Comparison of ENCODE assay signal across 13 mouse cellular contexts in the genomic region with DNA sequence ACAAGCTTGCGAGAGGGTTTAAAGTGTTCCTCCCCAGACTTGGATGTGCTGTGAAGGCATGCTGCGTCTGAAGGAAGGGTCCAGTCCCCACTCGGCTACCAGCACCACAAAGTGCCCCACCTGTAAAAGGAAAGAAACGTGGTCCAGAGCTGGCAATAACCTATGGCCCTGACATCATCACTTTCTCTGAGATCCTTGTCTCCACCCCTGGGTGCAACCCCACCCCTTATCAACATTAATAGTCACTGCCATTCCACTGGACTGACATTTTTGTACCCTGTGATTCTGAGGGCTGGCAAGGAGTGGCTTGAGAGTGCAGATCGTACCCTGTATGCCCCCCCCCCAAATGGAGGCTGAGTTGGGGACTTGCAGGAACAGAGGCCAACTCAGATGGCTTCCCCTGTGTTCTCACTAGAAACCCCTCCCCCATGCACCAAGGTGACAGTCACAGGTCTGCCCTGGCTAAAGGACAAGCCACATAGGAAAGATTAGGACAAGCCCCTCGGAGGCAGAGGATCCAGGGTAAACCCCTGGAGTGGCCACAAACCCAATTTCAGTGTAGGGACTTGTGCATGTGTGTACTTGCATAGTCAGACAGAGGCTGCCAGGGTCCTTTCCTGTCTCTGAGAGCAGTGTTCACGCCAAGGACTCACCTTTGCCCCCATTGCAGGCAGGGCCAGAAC. TPM values are rescaled to one million over a fixed set of nuclear protein-coding genes. Genes with fewer than 3 reads are reported as not detected.
DNase-seq lines count a peak whose midpoint lies in the region; ATAC-seq lines count a peak whose summit lies in the region.
"Had no signal": no experiment of that assay in that cellular context is flagged by ENCODE, and none has a peak within 500 bp of the region (broad histone marks: within the 10 kb centered on the region; RNA-seq: fewer than 3 reads in every experiment).

No protein-coding gene starts in this region.

- WGBS in forebrain, embryonic 12.5 days = 52% methylated on average over 7 of the region's 7 CpGs
- 62% methylated on average over 7 of the region's 7 CpGs for WGBS in forebrain, embryonic 15.5 days
- WGBS in kidney, embryonic 16.5 days = 58% methylated on average over 7 of the region's 7 CpGs
- 56% methylated on average over 7 of the region's 7 CpGs for WGBS in embryonic facial prominence, embryonic 12.5 days
- 64% methylated on average over 7 of the region's 7 CpGs for WGBS in midbrain, embryonic 13.5 days

- H3K36me3 ChIP-seq in forebrain, embryonic 12.5 days (replicated peaks) = no peaks in the 10 kb centered on the region
- H3K36me3 ChIP-seq in forebrain, embryonic 15.5 days = no peaks in the 10 kb centered on the region
- no peaks in the 10 kb centered on the region for H3K36me3 ChIP-seq in kidney, embryonic 16.5 days (ENCODE audit: insufficient read depth, low read length)
- no peaks in the 10 kb centered on the region for H3K36me3 ChIP-seq in embryonic facial prominence, embryonic 12.5 days
- H3K36me3 ChIP-seq in midbrain, embryonic 13.5 days = no peaks in the 10 kb centered on the region

- H3K27me3 ChIP-seq in forebrain, embryonic 12.5 days = no peaks in the 10 kb centered on the region
- H3K27me3 ChIP-seq in forebrain, embryonic 15.5 days = no peaks in the 10 kb centered on the region
- no peaks in the 10 kb centered on the region for H3K27me3 ChIP-seq in kidney, embryonic 16.5 days (ENCODE audit: insufficient read depth, low read length)
- H3K27me3 ChIP-seq in embryonic facial prominence, embryonic 12.5 days = no peaks in the 10 kb centered on the region
- H3K27me3 ChIP-seq in midbrain, embryonic 13.5 days = no peaks in the 10 kb centered on the region
- H3K27me3 ChIP-seq: Patski had no signal

- no peak for ATAC-seq in forebrain, embryonic 12.5 days (ENCODE audit: low FRiP score)
- no peak for ATAC-seq in forebrain, embryonic 15.5 days (replicated peaks)
- no peak for ATAC-seq in kidney, embryonic 16.5 days (ENCODE audit: low FRiP score, low TSS enrichment)
- ATAC-seq in embryonic facial prominence, embryonic 12.5 days (ENCODE audit: insufficient number of reproducible peaks, insufficient read depth, low FRiP score, low TSS enrichment) = no peak
- ATAC-seq in midbrain, embryonic 13.5 days = 0 out of 2 replicates have a peak, but pooled peaks have one; percentile 18
- ATAC-seq in frontal cortex, adult (ENCODE audit: low TSS enrichment) = no peak

- no peak overlapping the region for H3K27ac ChIP-seq in forebrain, embryonic 12.5 days
- H3K27ac ChIP-seq in forebrain, embryonic 15.5 days (replicated peaks) = no peak overlapping the region
- H3K27ac ChIP-seq in kidney, embryonic 16.5 days (ENCODE audit: low read length) = peak overlapping the region; percentile 56
- H3K27ac ChIP-seq in embryonic facial prominence, embryonic 12.5 days = no peak overlapping the region
- H3K27ac ChIP-seq in midbrain, embryonic 13.5 days = no peak overlapping the region

- no peaks in the 10 kb centered on the region for H3K9me3 ChIP-seq in forebrain, embryonic 12.5 days
- no peaks in the 10 kb centered on the region for H3K9me3 ChIP-seq in forebrain, embryonic 15.5 days
- no peaks in the 10 kb centered on the region for H3K9me3 ChIP-seq in kidney, embryonic 16.5 days (ENCODE audit: low read length)
- H3K9me3 ChIP-seq in embryonic facial prominence, embryonic 12.5 days = no peaks in the 10 kb centered on the region
- no peaks in the 10 kb centered on the region for H3K9me3 ChIP-seq in midbrain, embryonic 13.5 days

- peaks cover 15% of the 10 kb centered on the region for H3K4me1 ChIP-seq in forebrain, embryonic 12.5 days
- peaks cover 12% of the 10 kb centered on the region for H3K4me1 ChIP-seq in forebrain, embryonic 15.5 days
- peaks cover 35% of the 10 kb centered on the region for H3K4me1 ChIP-seq in kidney, embryonic 16.5 days (ENCODE audit: insufficient read depth, low read length)
- peaks cover 24% of the 10 kb centered on the region for H3K4me1 ChIP-seq in embryonic facial prominence, embryonic 12.5 days
- peaks cover 23% of the 10 kb centered on the region for H3K4me1 ChIP-seq in midbrain, embryonic 13.5 days (replicated peaks)

- intact Hi-C loops in gastrocnemius, postnatal 14 days (cut with DNase I; ENCODE audit: low total_unique reads) = no loop called here

- H3K9ac ChIP-seq in forebrain, embryonic 12.5 days = peak overlapping the region; percentile 12; the same call in 1 of the 2 replicates
- no peak overlapping the region for H3K9ac ChIP-seq in forebrain, embryonic 15.5 days (replicated peaks)
- no peak overlapping the region for H3K9ac ChIP-seq in kidney, embryonic 16.5 days (replicated peaks; ENCODE audit: low read length)
- 0 out of 2 replicates have a peak overlapping the region, but pooled peaks have one; percentile 3 for H3K9ac ChIP-seq in embryonic facial prominence, embryonic 12.5 days
- no peak overlapping the region for H3K9ac ChIP-seq in midbrain, embryonic 13.5 days (replicated peaks)

- DNase-seq in kidney, adult 9 months = no peak
- DNase-seq in gastrocnemius, postnatal 14 days = no peak
- DNase-seq: B cell, adult 2 months; cerebellum, postnatal 10 days had no signal

- 0 out of 2 replicates have a peak overlapping the region, but pooled peaks have one; percentile 21 for H3K4me2 ChIP-seq in forebrain, embryonic 12.5 days
- H3K4me2 ChIP-seq in forebrain, embryonic 15.5 days (replicated peaks) = no peak overlapping the region
- H3K4me2 ChIP-seq in kidney, embryonic 16.5 days (replicated peaks; ENCODE audit: low read depth, low read length) = peak overlapping the region; percentile 32
- H3K4me2 ChIP-seq in embryonic facial prominence, embryonic 12.5 days (replicated peaks) = 0 out of 2 replicates have a peak overlapping the region, but pooled peaks have one; percentile 17
- H3K4me2 ChIP-seq in midbrain, embryonic 13.5 days (replicated peaks) = no peak overlapping the region

- H3K4me3 ChIP-seq in forebrain, embryonic 12.5 days (replicated peaks) = no peak overlapping the region
- no peak overlapping the region for H3K4me3 ChIP-seq in forebrain, embryonic 15.5 days
- H3K4me3 ChIP-seq in kidney, embryonic 16.5 days (ENCODE audit: low read length) = no peak overlapping the region
- no peak overlapping the region for H3K4me3 ChIP-seq in embryonic facial prominence, embryonic 12.5 days
- no peak overlapping the region for H3K4me3 ChIP-seq in midbrain, embryonic 13.5 days (replicated peaks)

RNA-seq across cellular contexts. Expression of gene Cx3cl1, which starts 9.5 kb away (rescaled TPM):
- polyA plus RNA-seq in forebrain, embryonic 12.5 days (2016; fragmentation: Nextera tagmentation; extraction: Ambion mirVana) = 8.3 and 9.4 TPM in 2 replicates
- 15.2 and 17.3 TPM in 2 replicates for polyA plus RNA-seq in forebrain, embryonic 15.5 days (2015; fragmentation: Nextera tagmentation; extraction: Ambion mirVana)
- 12.8 and 14.0 TPM in 2 replicates for polyA plus RNA-seq in kidney, embryonic 16.5 days (2015; fragmentation: Nextera tagmentation; extraction: Ambion mirVana)
- 4.6 and 5.3 TPM in 2 replicates for polyA plus RNA-seq in embryonic facial prominence, embryonic 12.5 days (2016; fragmentation: Nextera tagmentation; extraction: Ambion mirVana)
- 14.2 and 14.5 TPM in 2 replicates for polyA plus RNA-seq in midbrain, embryonic 13.5 days (2015; fragmentation: Nextera tagmentation; extraction: Ambion mirVana)
- total RNA-seq in gastrocnemius, postnatal 14 days (2021) = under 1 TPM; 0.82 to 0.96 TPM

RNA-seq across cellular contexts. Expression of gene Ccl17, which starts 29.0 kb away (rescaled TPM):
- polyA plus RNA-seq in forebrain, embryonic 12.5 days (2016; fragmentation: Nextera tagmentation; extraction: Ambion mirVana) = 0.56 TPM in 1 of 2 replicates, not detected in the other
- 0.82 and 0.87 TPM in 2 replicates for polyA plus RNA-seq in forebrain, embryonic 15.5 days (2015; fragmentation: Nextera tagmentation; extraction: Ambion mirVana)
- 0.57 TPM in 1 of 2 replicates, not detected in the other for polyA plus RNA-seq in kidney, embryonic 16.5 days (2015; fragmentation: Nextera tagmentation; extraction: Ambion mirVana)
- polyA plus RNA-seq in embryonic facial prominence, embryonic 12.5 days (2016; fragmentation: Nextera tagmentation; extraction: Ambion mirVana) = not detected in 2 replicates
- 0.46 TPM in 1 of 2 replicates, not detected in the other for polyA plus RNA-seq in midbrain, embryonic 13.5 days (2015; fragmentation: Nextera tagmentation; extraction: Ambion mirVana)
- not detected for total RNA-seq in gastrocnemius, postnatal 14 days (2021)
- polyA plus RNA-seq: lung, embryonic 16.5 days had no signal

RNA-seq across cellular contexts. Expression of gene Ccl22, which starts 35.9 kb away (rescaled TPM):
- not detected in 2 replicates for polyA plus RNA-seq in forebrain, embryonic 12.5 days (2016; fragmentation: Nextera tagmentation; extraction: Ambion mirVana)
- not detected in 2 replicates for polyA plus RNA-seq in forebrain, embryonic 15.5 days (2015; fragmentation: Nextera tagmentation; extraction: Ambion mirVana)
- polyA plus RNA-seq in kidney, embryonic 16.5 days (2015; fragmentation: Nextera tagmentation; extraction: Ambion mirVana) = not detected in 2 replicates
- polyA plus RNA-seq in embryonic facial prominence, embryonic 12.5 days (2016; fragmentation: Nextera tagmentation; extraction: Ambion mirVana) = not detected in 2 replicates
- not detected in 2 replicates for polyA plus RNA-seq in midbrain, embryonic 13.5 days (2015; fragmentation: Nextera tagmentation; extraction: Ambion mirVana)
- total RNA-seq in gastrocnemius, postnatal 14 days (2021) = not detected
- total RNA-seq: gastrocnemius, adult 8-10 months had no signal
- polyA plus RNA-seq: lung, embryonic 16.5 days; Patski had no signal

RNA-seq across cellular contexts. Expression of gene Coq9, which starts 56.8 kb away (rescaled TPM):
- 47.8 and 52.3 TPM in 2 replicates for polyA plus RNA-seq in forebrain, embryonic 12.5 days (2016; fragmentation: Nextera tagmentation; extraction: Ambion mirVana)
- 57.2 and 59.6 TPM in 2 replicates for polyA plus RNA-seq in forebrain, embryonic 15.5 days (2015; fragmentation: Nextera tagmentation; extraction: Ambion mirVana)
- 100 and 110 TPM in 2 replicates for polyA plus RNA-seq in kidney, embryonic 16.5 days (2015; fragmentation: Nextera tagmentation; extraction: Ambion mirVana)
- polyA plus RNA-seq in embryonic facial prominence, embryonic 12.5 days (2016; fragmentation: Nextera tagmentation; extraction: Ambion mirVana) = 61.8 and 66.3 TPM in 2 replicates
- 56.1 and 61.6 TPM in 2 replicates for polyA plus RNA-seq in midbrain, embryonic 13.5 days (2015; fragmentation: Nextera tagmentation; extraction: Ambion mirVana)
- 100 to 1,000 TPM; 341 to 397 TPM for total RNA-seq in gastrocnemius, postnatal 14 days (2021)

RNA-seq across cellular contexts. Expression of gene Ciapin1, which starts 56.9 kb away (rescaled TPM):
- polyA plus RNA-seq in forebrain, embryonic 12.5 days (2016; fragmentation: Nextera tagmentation; extraction: Ambion mirVana) = 170 and 179 TPM in 2 replicates
- 144 and 145 TPM in 2 replicates for polyA plus RNA-seq in forebrain, embryonic 15.5 days (2015; fragmentation: Nextera tagmentation; extraction: Ambion mirVana)
- 125 and 131 TPM in 2 replicates for polyA plus RNA-seq in kidney, embryonic 16.5 days (2015; fragmentation: Nextera tagmentation; extraction: Ambion mirVana)
- polyA plus RNA-seq in embryonic facial prominence, embryonic 12.5 days (2016; fragmentation: Nextera tagmentation; extraction: Ambion mirVana) = 141 and 144 TPM in 2 replicates
- 202 and 203 TPM in 2 replicates for polyA plus RNA-seq in midbrain, embryonic 13.5 days (2015; fragmentation: Nextera tagmentation; extraction: Ambion mirVana)
- total RNA-seq in gastrocnemius, postnatal 14 days (2021) = 10 to 100 TPM; 32.0 to 33.5 TPM

Comparison
In these comparisons a context has a peak if more than half of its experiments do, and no peak if none do; other contexts are left out.
1. H3K4me2 ChIP-seq: peak in forebrain, embryonic 12.5 days (single experiment), kidney, embryonic 16.5 days (single experiment) and embryonic facial prominence, embryonic 12.5 days (single experiment); none in forebrain, embryonic 15.5 days (single experiment) and midbrain, embryonic 13.5 days (single experiment).
2. H3K9ac ChIP-seq: peak in forebrain, embryonic 12.5 days (single experiment) and embryonic facial prominence, embryonic 12.5 days (single experiment); none in forebrain, embryonic 15.5 days (single experiment), kidney, embryonic 16.5 days (single experiment) and midbrain, embryonic 13.5 days (single experiment).